Mouse (Mus musculus) cerebral cortex, adult 2 months (tissue): ENCODE data around the gene Tmem150a.

Source experiments
- WGBS: fragments of 180-500 bp; shearing (Covaris S2); methylation state at CpG from one replicate; pipeline ENCODE4 v1.1.7; 2018; 5-methylcytosine and 5-hydroxymethylcytosine counted together

Tmem150a gene

DNA sequence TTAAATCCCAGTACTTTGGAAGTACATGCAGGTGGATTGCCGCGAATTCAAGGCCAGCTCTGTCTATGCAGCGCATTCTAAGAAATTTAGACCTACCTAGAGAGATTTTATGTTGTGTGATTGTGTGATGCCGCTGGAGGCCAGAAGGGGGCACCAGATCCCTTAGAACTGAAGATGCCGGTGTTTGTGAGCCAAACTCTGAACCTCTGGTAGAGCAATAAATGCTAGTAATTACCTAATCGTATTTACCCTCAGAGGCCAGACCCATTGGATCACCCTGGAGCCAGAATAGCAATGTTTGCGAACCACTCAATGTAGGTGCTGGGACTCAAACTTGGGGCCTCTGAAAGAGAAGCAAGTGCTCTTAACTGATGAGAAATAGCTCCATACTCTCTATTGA, 46.6 kb downstream of the Tmem150a start:
- 29% methylated on average over 7 of the region's 7 CpGs for WGBS

GRCm38 (mm10) chr6:72405356-72405755, 50.1 kb downstream of the Tmem150a start:
- WGBS, result 83% methylated on average over 7 of the region's 7 CpGs

DNA sequence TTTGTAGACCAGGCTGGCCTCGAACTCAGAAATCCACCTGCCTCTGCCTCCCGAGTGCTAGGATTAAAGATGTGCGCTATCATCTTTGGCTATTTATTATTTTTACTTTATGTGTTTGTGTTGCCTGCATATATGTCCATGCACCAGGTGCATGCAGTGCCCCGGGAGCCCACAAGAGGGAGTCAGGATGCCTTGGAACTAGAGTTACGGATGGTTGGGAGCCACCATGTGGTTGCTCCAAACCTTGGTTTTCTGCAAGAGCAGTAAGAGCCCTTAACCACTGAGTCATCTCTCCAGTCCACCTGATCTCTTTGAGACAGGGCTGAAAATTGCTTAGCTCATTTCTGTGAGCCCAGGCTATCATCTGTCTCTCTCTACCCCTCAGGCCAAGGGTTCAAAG, 51.9 kb downstream of the Tmem150a start:
- WGBS, result 2% methylated on average over 5 of the region's 5 CpGs
